Mouse (Mus musculus): Measurements from ENCODE around the gene Aqp2.

GRCm38 (mm10) chr15:99618595-99618994 lies 39.7 kb downstream of the Aqp2 start:
- TF ChIP-seq CTCF (IDR thresholded peaks at IDR 0.05; ENCODE audit: low read depth) (no peak), EP300 (optimal IDR thresholded peaks at IDR 0.05) (no peak)
